Mouse (Mus musculus): ENCODE results near the gene Pde7b. TPM values are rescaled to one million over a fixed set of nuclear protein-coding genes. Genes with fewer than 3 reads are reported as not detected.

Pde7b gene
- total RNA-seq, 2 experiments from 2014 or later = 45.3 to 46.6 TPM

GRCm38 (mm10) chr10:20654187-20654586 lies 70.7 kb downstream of the Pde7b start:
- no peak for DNase-seq

GRCm38 (mm10) chr10:20653299-20653698 lies 71.6 kb downstream of the Pde7b start:
- DNase-seq = no peak

- DNase-seq = no peak
These were observed 88.5 kb downstream of the Pde7b start for GRCm38 (mm10) chr10:20636381-20636780.

DNA sequence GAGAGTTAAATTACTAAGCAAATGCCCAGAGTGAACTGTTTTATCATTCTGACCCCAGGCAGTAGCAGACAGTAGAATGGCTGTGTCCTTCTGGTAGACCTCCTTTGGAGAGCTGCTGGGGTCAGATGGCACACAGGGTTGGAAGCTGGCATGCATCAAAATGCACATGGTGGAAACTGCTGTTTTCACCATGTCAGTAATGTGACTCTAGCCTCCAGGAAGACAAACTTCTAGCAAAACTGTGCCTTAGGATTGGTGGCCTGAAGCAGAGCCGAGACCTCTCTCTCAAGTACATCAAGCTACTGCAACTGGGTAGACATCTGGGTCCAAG lies 91.8 kb downstream of the Pde7b start:
- DNase-seq = no peak

GRCm38 (mm10) chr10:20632256-20633084 lies 92.4 kb downstream of the Pde7b start:
- no peak for DNase-seq

GRCm38 (mm10) chr10:20630122-20630521 lies 94.8 kb downstream of the Pde7b start:
- DNase-seq = peak; percentile 53

- DNase-seq = no peak
These were observed 99.0 kb downstream of the Pde7b start for GRCm38 (mm10) chr10:20625702-20626375.

- no peak for DNase-seq
These were observed 103.0 kb downstream of the Pde7b start for GRCm38 (mm10) chr10:20621661-20622454.

- DNase-seq = no peak
These were observed 118.9 kb downstream of the Pde7b start for GRCm38 (mm10) chr10:20606007-20606406.

- DNase-seq = no peak
These were observed 129.6 kb downstream of the Pde7b start for GRCm38 (mm10) chr10:20595107-20595810.

DNA sequence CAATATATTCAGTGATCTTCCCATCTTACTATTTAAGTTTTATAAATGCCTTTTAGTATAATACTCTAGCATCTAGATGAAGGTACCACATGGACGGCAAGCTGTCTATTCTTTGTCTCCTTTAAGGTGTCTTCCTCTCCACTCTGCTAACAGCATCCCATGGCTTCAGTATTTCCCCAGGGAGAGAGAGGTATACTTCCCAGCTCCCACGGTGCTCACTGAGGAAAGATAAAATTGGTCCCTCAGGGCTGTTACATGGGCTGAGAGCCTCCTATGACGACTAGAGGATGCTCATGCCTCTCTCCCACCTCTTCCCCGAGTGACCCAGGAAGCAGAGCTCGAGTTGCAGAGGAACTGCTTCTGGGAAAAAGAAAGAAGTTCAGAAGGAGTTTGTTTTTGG lies 130.9 kb downstream of the Pde7b start:
- DNase-seq = no peak

DNA sequence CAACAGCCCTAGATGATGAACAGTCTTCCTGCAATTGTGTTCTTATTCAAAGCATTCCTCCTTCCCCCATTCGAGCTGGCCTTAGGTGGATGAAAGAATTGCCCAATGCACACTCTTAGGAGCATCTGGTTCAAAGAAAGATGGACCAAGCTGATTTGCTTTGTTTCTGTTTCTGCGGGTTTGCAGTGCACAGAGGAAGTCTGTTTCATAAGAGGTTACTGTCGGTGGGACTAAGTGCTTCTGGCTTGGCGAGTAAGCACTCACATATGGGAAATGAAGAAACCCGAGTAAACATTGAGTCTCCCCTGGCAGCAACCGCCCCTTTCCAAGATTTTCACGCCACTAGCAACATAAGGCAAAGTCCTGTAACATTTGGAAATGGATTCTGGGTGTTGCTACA lies 134.8 kb downstream of the Pde7b start:
- DNase-seq = no peak

DNA sequence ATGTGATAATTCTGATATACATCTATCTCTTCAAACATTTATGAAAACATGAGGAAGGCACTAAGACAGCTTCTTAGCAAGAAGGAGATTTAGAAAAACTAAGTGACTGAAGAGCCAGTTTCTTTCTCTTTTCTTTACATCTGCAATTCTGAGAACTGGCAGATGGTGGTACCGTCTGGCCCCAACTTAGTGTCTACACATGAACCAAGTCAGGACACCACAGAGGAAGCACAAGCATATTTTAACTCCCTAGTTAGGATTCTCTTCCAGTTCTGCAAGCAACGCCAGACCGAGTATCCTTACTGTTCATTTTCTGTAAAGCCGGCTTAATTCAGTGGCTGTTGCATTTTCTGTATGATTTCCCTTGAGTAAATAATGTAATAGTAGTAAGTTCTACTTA lies 138.9 kb downstream of the Pde7b start:
- no peak for DNase-seq

- no peak for DNase-seq
These were observed 149.9 kb downstream of the Pde7b start for GRCm38 (mm10) chr10:20575002-20575401.

- no peak for DNase-seq
These were observed 150.5 kb downstream of the Pde7b start for GRCm38 (mm10) chr10:20574414-20574813.

DNA sequence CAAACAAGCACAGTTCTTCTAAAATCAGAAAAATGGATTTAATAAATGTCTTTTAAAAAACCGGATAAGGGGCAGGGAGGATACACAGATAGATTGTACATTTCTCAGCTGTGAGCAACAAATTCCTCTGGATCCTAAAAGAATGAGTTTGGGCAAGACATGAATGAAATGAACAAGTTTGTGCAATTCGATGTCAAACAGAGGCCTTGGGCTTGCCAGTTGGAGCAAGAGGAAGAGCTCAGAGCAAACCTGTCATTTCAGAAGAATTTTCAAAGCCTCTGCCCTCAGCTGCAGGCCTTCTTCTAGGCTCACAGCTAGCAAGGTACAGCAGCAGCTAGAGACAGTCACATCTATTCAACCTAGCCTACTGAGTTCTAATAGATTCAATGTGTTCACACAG lies 153.4 kb downstream of the Pde7b start:
- DNase-seq = no peak

DNA sequence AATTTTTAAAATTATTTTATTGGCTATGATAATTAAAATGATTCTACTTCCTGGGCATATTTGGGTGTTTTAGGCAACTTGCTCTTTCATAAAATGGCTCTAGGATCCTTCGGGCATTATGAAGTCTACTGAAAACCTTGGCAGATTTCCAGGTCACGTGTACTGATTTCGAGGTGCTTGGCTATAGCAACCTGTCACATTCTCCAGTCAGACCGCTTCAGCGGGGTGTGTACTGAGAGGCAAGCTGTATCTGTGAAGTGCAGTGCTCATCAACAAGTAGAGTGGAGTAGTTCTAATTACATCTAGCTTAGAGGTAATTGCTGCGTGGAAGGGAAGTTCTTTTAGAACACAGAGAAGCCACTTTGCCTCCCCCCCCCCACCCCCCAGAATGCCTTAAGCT lies 156.2 kb downstream of the Pde7b start:
- DNase-seq = no peak

DNA sequence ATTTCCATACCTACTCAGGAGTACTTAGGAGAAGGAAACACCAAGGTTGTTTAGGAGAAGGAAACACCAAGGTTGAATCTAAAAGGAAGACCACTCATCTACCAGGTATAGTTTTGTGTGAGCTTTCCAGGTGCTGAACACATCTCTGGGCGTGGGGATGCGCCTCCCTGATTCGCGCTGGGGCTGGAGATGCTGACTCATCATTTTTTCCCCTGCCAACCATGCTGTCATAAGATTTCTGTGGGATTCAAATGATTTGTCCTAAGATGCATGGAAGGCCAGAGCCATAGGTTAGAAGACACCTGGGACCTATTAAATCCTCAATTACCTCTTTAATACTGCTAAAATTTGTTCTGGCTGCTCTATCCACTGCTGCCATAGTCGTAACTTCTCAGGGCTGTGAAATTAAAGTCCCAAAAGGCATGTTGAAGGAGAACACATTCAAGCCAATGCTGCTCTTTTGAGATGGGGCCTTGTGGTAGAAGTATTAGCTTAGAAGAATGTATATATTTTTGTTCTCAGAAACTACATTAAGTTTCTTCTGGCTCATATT lies 157.1 kb downstream of the Pde7b start:
- no peak for DNase-seq

DNA sequence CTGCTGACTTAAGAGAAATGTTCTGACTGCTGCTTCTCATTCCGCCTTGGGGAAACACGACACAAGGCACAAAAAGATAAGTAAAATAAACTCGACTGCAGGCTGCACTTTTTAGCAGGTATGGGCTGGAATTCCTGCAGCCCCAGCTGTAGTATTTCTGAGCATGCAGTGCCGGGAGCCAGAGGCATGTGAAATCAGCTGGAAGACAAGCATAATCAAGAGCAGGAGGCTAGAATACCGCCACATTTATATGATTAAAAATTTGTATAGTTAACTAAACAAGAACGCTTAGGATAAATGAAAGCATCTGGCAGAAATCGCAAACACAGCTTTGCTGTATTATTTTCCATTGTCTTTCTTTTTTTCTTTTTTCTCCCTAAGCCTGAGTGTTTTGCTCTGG lies 168.4 kb downstream of the Pde7b start:
- no peak for DNase-seq

GRCm38 (mm10) chr10:20551341-20551740 lies 173.5 kb downstream of the Pde7b start:
- no peak for DNase-seq

DNA sequence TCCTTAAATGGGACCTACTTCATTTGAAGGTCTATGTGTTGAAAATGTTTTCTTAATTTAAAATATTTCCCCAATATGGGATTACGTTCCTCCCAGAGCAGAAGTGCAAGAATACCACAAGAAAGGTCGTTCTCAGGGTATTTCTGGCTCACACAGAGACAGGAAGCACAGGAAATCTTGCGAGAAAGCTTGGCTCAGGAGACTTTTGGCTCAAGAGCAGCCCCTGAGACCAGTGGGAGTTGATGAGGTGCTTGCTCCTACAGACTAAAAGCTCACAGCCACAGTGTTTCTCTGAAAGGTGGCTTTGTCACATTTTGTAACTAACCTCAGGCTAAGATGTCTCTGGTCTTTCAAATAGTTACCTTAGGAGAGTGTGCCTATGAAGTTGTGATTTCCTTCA lies 174.1 kb downstream of the Pde7b start:
- peak; percentile 12 for DNase-seq

GRCm38 (mm10) chr10:20550161-20550560 lies 174.7 kb downstream of the Pde7b start:
- DNase-seq = no peak

Measured in gastrocnemius, postnatal 10 days (tissue).